Mouse (Mus musculus) ES-E14 (cell line): ENCODE data around the gene Btbd7.

ENCODE experiments used
- MAFK ChIP-seq: IDR thresholded peaks from 2 replicates; pipeline ENCODE4 v1.6.1; 2014; ENCODE audit warnings: mild to moderate bottlenecking, low read depth, low read length, inconsistent platforms; ENCODE audit not compliant: insufficient read depth
- ZNF384 ChIP-seq: IDR thresholded peaks from 2 replicates; pipeline ENCODE4 v1.6.1; 2012; ENCODE audit warnings: low read depth, low read length, inconsistent platforms

DNA sequence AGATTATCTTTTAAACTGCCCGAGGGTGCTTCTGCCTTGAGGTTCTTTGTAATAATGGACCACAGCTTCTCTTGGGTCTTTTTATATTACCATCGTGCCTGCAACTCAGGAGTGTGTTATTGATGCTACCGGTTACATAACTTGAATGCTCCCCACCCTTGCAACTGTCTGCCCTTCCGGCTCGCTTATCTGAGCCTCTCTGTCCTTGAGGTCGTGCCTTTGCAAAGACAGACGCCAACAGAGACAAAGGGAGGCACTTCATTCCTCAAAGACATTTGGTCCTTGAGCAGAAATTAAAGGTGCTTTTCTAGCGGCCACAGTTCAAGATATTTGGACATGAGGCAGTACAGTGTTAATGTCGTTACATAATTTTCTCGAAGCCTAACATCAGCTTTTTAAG, 9.1 kb upstream of the Btbd7 start:
- TF ChIP-seq ZNF384 (no peak), MAFK (no peak)
